Mouse (Mus musculus): ENCODE data around the gene Pttg1ip.

The Pttg1ip gene

GRCm38 (mm10) chr10:77566651-77567050 lies 14.9 kb upstream of the Pttg1ip start:
- in situ Hi-C loops (cut with MboI; ENCODE audit: low sequenced_read_pairs) = no loop called here

- in situ Hi-C loops (cut with MboI; ENCODE audit: low sequenced_read_pairs) = no loop called here
Measured at GRCm38 (mm10) chr10:77569481-77569880, 12.0 kb upstream of the Pttg1ip start.

- in situ Hi-C loops (cut with MboI; ENCODE audit: low sequenced_read_pairs) = no loop called here
Measured at GRCm38 (mm10) chr10:77569973-77570658, 11.4 kb upstream of the Pttg1ip start.

GRCm38 (mm10) chr10:77572225-77572624 lies 9.3 kb upstream of the Pttg1ip start:
- in situ Hi-C loops (cut with MboI; ENCODE audit: low sequenced_read_pairs) = no loop called here

GRCm38 (mm10) chr10:77573162-77573561 lies 8.4 kb upstream of the Pttg1ip start:
- in situ Hi-C loops (cut with MboI; ENCODE audit: low sequenced_read_pairs) = no loop called here

GRCm38 (mm10) chr10:77580027-77580920 lies 1.2 kb upstream of the Pttg1ip start:
- in situ Hi-C loops (cut with MboI; ENCODE audit: low sequenced_read_pairs) = no loop called here

GRCm38 (mm10) chr10:77581023-77581407 lies 505 bp upstream of the Pttg1ip start:
- in situ Hi-C loops (cut with MboI; ENCODE audit: low sequenced_read_pairs) = no loop called here

- in situ Hi-C loops (cut with MboI; ENCODE audit: low sequenced_read_pairs) = no loop called here
Measured at GRCm38 (mm10) chr10:77582285-77582618, 732 bp downstream of the Pttg1ip start.

GRCm38 (mm10) chr10:77583795-77584422 lies 2.4 kb downstream of the Pttg1ip start:
- in situ Hi-C loops (cut with MboI; ENCODE audit: low sequenced_read_pairs) = no loop called here

GRCm38 (mm10) chr10:77586637-77587036 lies 5.1 kb downstream of the Pttg1ip start:
- in situ Hi-C loops (cut with MboI; ENCODE audit: low sequenced_read_pairs) = no loop called here

- in situ Hi-C loops (cut with MboI; ENCODE audit: low sequenced_read_pairs) = no loop called here
Measured at GRCm38 (mm10) chr10:77587091-77587775, 5.7 kb downstream of the Pttg1ip start.

- in situ Hi-C loops (cut with MboI; ENCODE audit: low sequenced_read_pairs) = no loop called here
Measured at GRCm38 (mm10) chr10:77588036-77588435, 6.5 kb downstream of the Pttg1ip start.

GRCm38 (mm10) chr10:77589117-77589516 lies 7.6 kb downstream of the Pttg1ip start:
- in situ Hi-C loops (cut with MboI; ENCODE audit: low sequenced_read_pairs) = no loop called here

GRCm38 (mm10) chr10:77589749-77590148 lies 8.2 kb downstream of the Pttg1ip start:
- in situ Hi-C loops (cut with MboI; ENCODE audit: low sequenced_read_pairs) = no loop called here

- in situ Hi-C loops (cut with MboI; ENCODE audit: low sequenced_read_pairs) = no loop called here
Measured at GRCm38 (mm10) chr10:77590812-77591211, 9.3 kb downstream of the Pttg1ip start.

- in situ Hi-C loops (cut with MboI; ENCODE audit: low sequenced_read_pairs) = no loop called here
Measured at GRCm38 (mm10) chr10:77591546-77591945, 10.0 kb downstream of the Pttg1ip start.

- in situ Hi-C loops (cut with MboI; ENCODE audit: low sequenced_read_pairs) = no loop called here
Measured at GRCm38 (mm10) chr10:77596060-77596459, 14.5 kb downstream of the Pttg1ip start.

GRCm38 (mm10) chr10:77603021-77603420 lies 21.5 kb downstream of the Pttg1ip start:
- in situ Hi-C loops (cut with MboI; ENCODE audit: low sequenced_read_pairs) = no loop called here

GRCm38 (mm10) chr10:77604111-77604510 lies 22.6 kb downstream of the Pttg1ip start:
- in situ Hi-C loops (cut with MboI; ENCODE audit: low sequenced_read_pairs) = no loop called here

GRCm38 (mm10) chr10:77604958-77605357 lies 23.4 kb downstream of the Pttg1ip start:
- in situ Hi-C loops (cut with MboI; ENCODE audit: low sequenced_read_pairs) = no loop called here

GRCm38 (mm10) chr10:77605368-77605767 lies 23.8 kb downstream of the Pttg1ip start:
- in situ Hi-C loops (cut with MboI; ENCODE audit: low sequenced_read_pairs) = no loop called here

Measured in CH12F3 (cell line).